Mouse (Mus musculus): Measurements from ENCODE around the gene Rffl. TPM values are rescaled to one million over a fixed set of nuclear protein-coding genes. Genes with fewer than 3 reads are reported as not detected.
A peak's percentile ranks its signal among the peaks of the same experiment; 100 is the strongest.

The Rffl gene
- polyA plus RNA-seq, 1 experiment from 2014 or later = 9.6 TPM

DNA sequence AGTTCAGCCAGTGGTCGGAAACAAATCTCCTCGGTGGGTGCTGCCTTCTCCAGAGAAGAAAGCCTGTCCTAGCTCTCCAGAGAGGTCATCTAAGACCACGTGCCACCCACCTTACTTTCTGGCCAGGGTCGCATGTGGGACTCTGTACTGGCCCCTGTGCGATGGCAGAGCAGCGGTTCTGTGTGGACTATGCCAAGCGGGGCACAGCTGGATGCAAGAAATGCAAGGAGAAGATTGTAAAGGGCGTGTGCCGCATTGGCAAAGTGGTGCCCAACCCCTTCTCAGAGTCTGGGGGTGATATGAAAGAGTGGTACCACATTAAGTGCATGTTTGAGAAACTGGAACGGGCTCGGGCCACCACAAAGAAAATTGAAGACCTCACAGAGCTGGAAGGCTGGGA, 87.6 kb downstream of the Rffl start:
- no peak overlapping the region for H3K9ac ChIP-seq
- H3K4me1 ChIP-seq = peaks cover 19% of the 10 kb centered on the region
- H3K27ac ChIP-seq = no peak overlapping the region
- no peak overlapping the region for H3K4me2 ChIP-seq (replicated peaks)
- 92% methylated on average over 11 of the region's 11 CpGs for WGBS
- peaks cover 49% of the 10 kb centered on the region for H3K36me3 ChIP-seq
- H3K27me3 ChIP-seq = no peaks in the 10 kb centered on the region
- no peak for ATAC-seq (ENCODE audit: low FRiP score)
- no peak overlapping the region for H3K4me3 ChIP-seq
- H3K9me3 ChIP-seq (replicated peaks) = no peaks in the 10 kb centered on the region

DNA sequence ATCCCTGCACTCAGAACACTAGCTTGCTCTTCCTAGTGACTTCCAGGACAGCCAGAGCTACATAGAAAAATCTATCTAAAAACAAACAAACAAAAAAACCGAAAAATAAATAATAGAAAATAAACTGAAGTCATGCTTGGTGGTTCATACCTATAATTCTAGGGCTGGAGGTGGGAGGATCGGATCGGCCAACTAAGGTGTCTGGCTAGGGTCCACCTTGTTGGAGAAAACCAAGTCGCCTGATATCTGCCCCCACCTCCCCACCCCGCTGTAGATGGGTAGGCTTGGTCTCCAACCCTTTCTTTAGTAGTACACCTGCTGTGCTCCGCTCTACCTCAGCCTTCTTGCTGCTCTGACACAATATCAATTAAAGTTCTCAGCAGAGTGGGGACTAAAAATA, 88.8 kb downstream of the Rffl start:
- WGBS = 50% methylated on average over 6 of the region's 6 CpGs
- Histone ChIP-seq H3K4me3 (peak overlapping the region; percentile 91), H3K4me1 (peaks cover 19% of the 10 kb centered on the region), H3K27me3 (no peaks in the 10 kb centered on the region), H3K4me2 (replicated peaks) (peak overlapping the region; percentile 70), H3K9ac (peak overlapping the region; percentile 94), H3K27ac (no peak overlapping the region), H3K36me3 (peaks cover 38% of the 10 kb centered on the region), H3K9me3 (replicated peaks) (no peaks in the 10 kb centered on the region)
- no peak for ATAC-seq (ENCODE audit: low FRiP score)

DNA sequence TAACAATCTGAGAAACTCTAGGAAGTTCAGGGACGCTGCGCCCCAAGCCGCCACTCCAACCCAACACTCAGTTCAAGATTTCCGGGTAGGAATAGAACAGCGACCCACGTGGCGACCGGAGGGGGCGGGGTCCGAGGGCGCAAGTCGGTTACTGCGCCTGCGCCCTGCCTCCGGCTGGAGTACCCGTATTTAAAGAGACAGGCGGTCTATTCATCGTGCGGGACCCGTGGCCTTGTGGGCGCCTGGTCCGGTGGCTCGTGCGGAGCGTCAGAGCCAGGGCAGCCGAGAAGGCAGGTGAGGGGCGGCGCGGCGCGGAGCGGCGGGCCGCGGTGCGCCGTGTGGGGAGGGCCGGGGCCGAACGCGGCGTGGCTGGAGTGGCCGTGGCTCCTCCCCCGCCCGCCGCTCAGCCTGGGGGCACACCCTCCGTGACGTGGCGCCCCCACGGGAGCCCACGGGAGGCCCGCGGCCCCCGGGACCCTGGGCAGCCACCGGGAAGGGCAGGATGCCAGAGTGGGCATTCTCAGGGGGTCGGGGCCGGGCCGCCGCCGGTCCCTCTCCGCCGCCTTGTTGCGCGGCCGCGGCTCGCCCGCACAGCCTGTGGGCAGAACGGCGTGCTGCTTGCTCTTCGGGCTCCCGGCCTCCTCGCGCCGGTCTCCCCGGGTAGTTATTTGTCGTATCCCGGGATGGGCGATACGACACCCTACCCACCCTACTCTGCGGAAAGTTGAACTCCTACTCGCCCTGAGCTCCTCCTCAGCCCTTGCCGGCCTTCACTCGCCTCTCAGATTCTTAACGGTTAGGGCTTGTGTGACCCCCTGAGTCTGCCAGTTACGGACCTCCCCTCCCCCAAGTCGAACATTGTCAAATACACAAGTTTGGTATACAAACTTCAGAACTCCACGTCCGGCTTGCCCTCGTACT, 89.8 kb downstream of the Rffl start, which contains the start of gene Lig3:
Lig3 (plus strand) TSS at position 126 of the 921 bp plus-strand sequence.
- Histone ChIP-seq H3K27me3 (no peaks in the 10 kb centered on the region), H3K36me3 (peaks cover 30% of the 10 kb centered on the region), H3K9me3 (replicated peaks) (no peaks in the 10 kb centered on the region), H3K4me1 (peaks cover 19% of the 10 kb centered on the region), H3K27ac (peak within 1 kb of the TSS; percentile 96), H3K4me2 (replicated peaks) (peak within 1 kb of the TSS; percentile 70), H3K9ac (peak within 1 kb of the TSS; percentile 94), H3K4me3 (peak within 1 kb of the TSS; percentile 91)
- WGBS = under 1% methylated on average over 81 of the region's 90 CpGs
- peak; percentile 97 for ATAC-seq (ENCODE audit: low FRiP score)

DNA sequence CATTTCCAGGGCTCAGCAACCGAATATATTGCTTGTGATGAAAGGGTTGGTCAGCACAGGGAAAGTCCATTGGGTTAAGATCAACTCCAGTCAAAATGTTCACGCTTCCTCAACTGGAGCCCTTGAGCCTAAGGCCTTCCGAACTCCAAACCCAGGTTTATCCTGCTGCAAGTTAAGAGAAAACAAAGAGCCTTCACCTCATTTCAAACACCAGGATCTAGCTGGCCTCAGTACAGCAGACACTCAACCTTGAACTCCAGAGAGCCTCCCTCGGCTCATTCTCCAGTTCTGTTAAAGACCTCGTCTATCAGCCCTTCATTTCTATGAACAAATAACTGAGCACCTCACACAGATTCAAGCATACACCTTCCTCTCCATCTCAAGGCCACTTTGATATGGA, 90.9 kb downstream of the Rffl start:
- no peak for ATAC-seq (ENCODE audit: low FRiP score)

DNA sequence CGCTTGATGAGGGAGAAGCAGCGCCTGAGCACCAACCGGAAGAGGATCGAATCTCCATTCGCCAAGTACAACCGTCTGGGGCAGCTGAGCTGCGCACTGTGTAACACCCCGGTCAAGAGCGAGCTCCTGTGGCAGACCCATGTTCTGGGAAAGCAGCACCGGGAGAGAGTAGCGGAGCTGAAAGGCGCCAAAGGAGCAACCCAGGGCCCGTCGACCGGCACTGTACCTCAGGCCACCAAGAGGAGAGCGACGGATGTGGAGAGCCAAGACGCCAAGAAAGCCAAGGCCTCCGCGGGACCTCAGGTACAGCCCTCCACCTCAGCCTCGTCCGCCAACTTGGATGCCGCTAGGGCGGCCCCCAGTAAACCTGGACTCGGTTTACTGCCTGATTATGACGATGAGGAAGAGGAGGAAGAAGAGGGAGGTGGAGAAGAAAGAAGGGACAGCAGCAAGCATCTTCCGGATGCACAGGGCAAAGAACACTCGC, 106.5 kb downstream of the Rffl start:
- Histone ChIP-seq H3K9me3 (replicated peaks) (no peaks in the 10 kb centered on the region), H3K9ac (peak overlapping the region; percentile 88), H3K4me3 (peak overlapping the region; percentile 88), H3K36me3 (no peaks in the 10 kb centered on the region), H3K4me2 (replicated peaks) (peak overlapping the region; percentile 89), H3K27me3 (no peaks in the 10 kb centered on the region), H3K27ac (peak overlapping the region; percentile 86), H3K4me1 (peaks cover 19% of the 10 kb centered on the region)
- WGBS = under 1% methylated on average over 28 of the region's 28 CpGs
- peak; percentile 74 for ATAC-seq (ENCODE audit: low FRiP score)

More for the DNA sequence above, 90.9 kb downstream of the Rffl start:
- Histone ChIP-seq H3K4me2 (replicated peaks) (peak overlapping the region; percentile 70), H3K36me3 (peaks cover 19% of the 10 kb centered on the region), H3K27ac (no peak overlapping the region), H3K27me3 (no peaks in the 10 kb centered on the region), H3K9ac (peak overlapping the region; percentile 94), H3K9me3 (replicated peaks) (no peaks in the 10 kb centered on the region), H3K4me3 (peak overlapping the region; percentile 91), H3K4me1 (peaks cover 19% of the 10 kb centered on the region)
- 61% methylated on average over 5 of the region's 5 CpGs for WGBS

DNA sequence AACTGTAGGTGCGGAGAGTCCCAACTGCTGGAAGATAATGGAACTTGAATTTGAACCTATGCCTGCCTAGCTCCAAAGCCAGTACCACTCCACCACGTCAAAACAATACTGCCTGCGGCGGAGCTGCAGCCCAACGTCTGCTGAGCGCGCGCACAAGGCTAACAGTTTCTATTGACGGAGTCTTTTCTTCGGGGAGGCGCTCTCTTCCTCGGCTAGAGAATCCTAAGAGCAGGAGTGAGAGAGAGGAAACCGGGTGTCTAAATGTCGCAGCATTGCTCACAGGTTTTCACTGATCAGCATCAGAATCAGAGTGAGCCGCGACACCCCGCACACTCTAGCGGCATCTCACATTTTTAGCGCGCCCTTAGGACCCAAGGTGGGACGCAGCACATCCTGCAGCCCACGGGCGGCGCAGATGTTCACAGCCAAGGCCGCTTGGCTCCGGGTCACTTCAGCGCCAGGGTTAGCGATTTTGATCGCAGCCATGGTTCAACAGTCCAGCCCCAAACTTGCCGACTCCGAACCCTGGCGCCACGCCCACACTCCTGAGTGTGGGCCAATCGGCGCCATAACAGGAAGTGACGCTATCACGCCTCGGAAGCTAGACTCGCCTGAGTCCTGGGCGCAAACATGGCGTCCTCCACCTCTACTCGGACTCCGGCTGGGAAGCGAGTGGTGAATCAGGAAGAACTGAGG, 107.1 kb downstream of the Rffl start, which contains the start of the genes Cct6b and Zfp830:
Cct6b (minus strand) TSS at position 580 of the 696 bp plus-strand sequence.
Zfp830 (plus strand) TSS at position 604 of the 696 bp plus-strand sequence.
- Histone ChIP-seq H3K9ac (peak within 1 kb of the TSS; percentile 88), H3K9me3 (replicated peaks) (no peaks in the 10 kb centered on the region), H3K27ac (peak within 1 kb of the TSS; percentile 86), H3K36me3 (no peaks in the 10 kb centered on the region), H3K4me1 (peaks cover 19% of the 10 kb centered on the region), H3K4me3 (peak within 1 kb of the TSS; percentile 88), H3K4me2 (replicated peaks) (peak within 1 kb of the TSS; percentile 89), H3K27me3 (no peaks in the 10 kb centered on the region)
- under 1% methylated on average over 44 of the region's 44 CpGs for WGBS
- ATAC-seq (ENCODE audit: low FRiP score) = peak; percentile 100

DNA sequence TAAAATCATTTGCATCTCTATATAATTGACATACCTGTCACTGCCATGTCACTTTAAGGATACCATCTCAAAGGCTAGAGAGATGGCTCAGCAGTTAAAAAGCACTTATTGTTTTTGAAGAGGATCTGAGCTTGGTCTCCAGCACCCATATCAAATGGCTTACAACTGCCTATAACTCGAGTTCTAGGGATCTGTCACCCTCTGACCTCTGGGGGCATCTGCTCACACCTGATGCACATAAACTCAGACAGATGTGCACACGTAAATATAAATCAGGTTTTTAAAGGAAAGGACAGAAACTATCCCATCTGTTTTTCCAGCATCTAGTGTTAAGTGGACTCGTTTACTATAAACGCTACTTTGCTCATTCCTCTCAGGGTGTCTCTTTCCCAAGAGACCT, 107.7 kb downstream of the Rffl start:
- ATAC-seq (ENCODE audit: low FRiP score) = no peak
- Histone ChIP-seq H3K9ac (peak overlapping the region; percentile 88), H3K36me3 (no peaks in the 10 kb centered on the region), H3K27ac (peak overlapping the region; percentile 86), H3K27me3 (no peaks in the 10 kb centered on the region), H3K4me1 (peaks cover 19% of the 10 kb centered on the region), H3K9me3 (replicated peaks) (no peaks in the 10 kb centered on the region), H3K4me2 (replicated peaks) (peak overlapping the region; percentile 89), H3K4me3 (peak overlapping the region; percentile 88)
- 13% methylated on average over 4 of the region's 4 CpGs for WGBS

DNA sequence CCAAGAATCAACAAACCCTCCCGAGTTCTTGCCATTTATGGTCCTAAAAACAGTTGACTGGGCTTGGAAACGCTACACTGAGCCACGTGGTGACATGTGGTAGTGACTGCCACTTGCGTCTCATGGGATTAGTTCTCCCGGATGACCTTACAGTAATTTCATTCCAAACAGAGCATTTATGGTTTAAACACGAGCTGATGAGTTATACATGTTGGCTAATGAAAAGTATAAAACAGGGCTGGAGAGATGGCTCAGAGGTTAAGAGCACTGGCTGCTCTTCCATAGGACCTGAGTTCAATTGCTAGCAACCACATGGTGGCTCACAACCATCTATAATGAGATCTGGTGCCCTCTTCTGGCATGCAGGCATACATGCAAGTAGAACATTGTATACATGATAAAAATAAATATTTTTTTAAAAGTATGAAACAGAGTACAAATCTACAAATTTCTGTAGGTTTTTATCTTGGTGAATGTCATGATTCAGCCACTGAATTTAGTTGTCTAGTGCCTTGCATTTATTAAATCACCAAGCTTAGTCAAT, 108.7 kb downstream of the Rffl start:
- 85% methylated on average over 6 of the region's 6 CpGs for WGBS
- H3K4me1 ChIP-seq = peaks cover 19% of the 10 kb centered on the region
- no peak for ATAC-seq (ENCODE audit: low FRiP score)
- no peaks in the 10 kb centered on the region for H3K9me3 ChIP-seq (replicated peaks)
- no peak overlapping the region for H3K4me2 ChIP-seq (replicated peaks)
- H3K9ac ChIP-seq = no peak overlapping the region
- no peaks in the 10 kb centered on the region for H3K36me3 ChIP-seq
- 0 out of 2 replicates have a peak, but pooled peaks cover 5% of the 10 kb centered on the region for H3K27me3 ChIP-seq
- H3K27ac ChIP-seq = no peak overlapping the region
- H3K4me3 ChIP-seq = no peak overlapping the region

DNA sequence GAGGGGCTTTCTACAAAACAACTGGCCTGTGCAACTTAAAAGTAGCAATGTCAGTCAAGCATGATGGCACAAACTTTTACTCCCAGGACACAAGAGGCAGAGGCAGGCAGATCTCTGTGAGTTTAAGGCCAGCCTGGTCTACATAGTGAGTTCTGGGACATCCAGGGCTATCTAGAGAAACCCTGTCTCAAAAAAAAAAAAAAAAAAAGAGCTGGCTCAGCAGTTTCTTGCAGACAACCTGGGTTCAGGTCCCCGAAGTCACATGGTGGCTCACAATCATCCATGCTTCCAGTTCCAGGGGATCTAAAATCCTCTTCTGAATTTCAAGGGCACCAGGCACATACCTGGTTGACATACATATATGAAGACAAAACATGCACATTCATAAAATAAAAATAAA, 115.1 kb downstream of the Rffl start:
- WGBS = 95% methylated on average over 1 of the region's 1 CpGs
- no peak overlapping the region for H3K4me3 ChIP-seq
- no peak overlapping the region for H3K9ac ChIP-seq
- H3K4me1 ChIP-seq = no peaks in the 10 kb centered on the region
- no peak overlapping the region for H3K27ac ChIP-seq
- H3K9me3 ChIP-seq (replicated peaks) = no peaks in the 10 kb centered on the region
- no peak for ATAC-seq (ENCODE audit: low FRiP score)
- H3K36me3 ChIP-seq = no peaks in the 10 kb centered on the region
- 0 out of 2 replicates have a peak, but pooled peaks cover 5% of the 10 kb centered on the region for H3K27me3 ChIP-seq
- H3K4me2 ChIP-seq (replicated peaks) = no peak overlapping the region

Other genes starting within 250 kb of the Rffl start
- 0.19 and 0.57 TPM in 2 replicates for gene Cct6b, start 106.9 kb downstream of the Rffl start, polyA plus RNA-seq (2016; fragmentation: Nextera tagmentation; extraction: Ambion mirVana)
- 35.0 and 36.5 TPM in 2 replicates for gene Zfp830, start 106.9 kb downstream of the Rffl start, polyA plus RNA-seq (2016; fragmentation: Nextera tagmentation; extraction: Ambion mirVana)
- 49.9 and 50.1 TPM in 2 replicates for gene Lig3, start 90.1 kb downstream of the Rffl start, polyA plus RNA-seq (2016; fragmentation: Nextera tagmentation; extraction: Ambion mirVana)
- gene Rad51d, start 19.4 kb upstream of the Rffl start, polyA plus RNA-seq (2016; fragmentation: Nextera tagmentation; extraction: Ambion mirVana) = 10.9 and 12.6 TPM in 2 replicates
- gene Fndc8, start 20.9 kb upstream of the Rffl start, polyA plus RNA-seq (2016; fragmentation: Nextera tagmentation; extraction: Ambion mirVana) = 0.65 and 0.68 TPM in 2 replicates
- gene Nle1, start 37.2 kb upstream of the Rffl start, polyA plus RNA-seq (2016; fragmentation: Nextera tagmentation; extraction: Ambion mirVana) = 32.1 and 32.7 TPM in 2 replicates
- gene Unc45b, start 39.3 kb upstream of the Rffl start, polyA plus RNA-seq (2016; fragmentation: Nextera tagmentation; extraction: Ambion mirVana) = 1.4 and 4.1 TPM in 2 replicates
- gene Slfn5, start 80.1 kb upstream of the Rffl start, polyA plus RNA-seq (2016; fragmentation: Nextera tagmentation; extraction: Ambion mirVana) = 1.1 and 1.3 TPM in 2 replicates
- gene Slfn9, start 120.6 kb upstream of the Rffl start, polyA plus RNA-seq (2016; fragmentation: Nextera tagmentation; extraction: Ambion mirVana) = 10.1 and 10.9 TPM in 2 replicates
- gene Slfn8, start 149.6 kb upstream of the Rffl start, polyA plus RNA-seq (2016; fragmentation: Nextera tagmentation; extraction: Ambion mirVana) = 0.34 and 0.53 TPM in 2 replicates
- 1.7 and 2.4 TPM in 2 replicates for gene Slfn2, start 193.9 kb upstream of the Rffl start, polyA plus RNA-seq (2016; fragmentation: Nextera tagmentation; extraction: Ambion mirVana)
- gene Slfn1, start 245.6 kb upstream of the Rffl start, polyA plus RNA-seq (2016; fragmentation: Nextera tagmentation; extraction: Ambion mirVana) = not detected in 2 replicates

Measured in hindbrain, embryonic 12.5 days (tissue).